Comparison of ENCODE assay signal across 19 mouse cellular contexts in the genomic region with DNA sequence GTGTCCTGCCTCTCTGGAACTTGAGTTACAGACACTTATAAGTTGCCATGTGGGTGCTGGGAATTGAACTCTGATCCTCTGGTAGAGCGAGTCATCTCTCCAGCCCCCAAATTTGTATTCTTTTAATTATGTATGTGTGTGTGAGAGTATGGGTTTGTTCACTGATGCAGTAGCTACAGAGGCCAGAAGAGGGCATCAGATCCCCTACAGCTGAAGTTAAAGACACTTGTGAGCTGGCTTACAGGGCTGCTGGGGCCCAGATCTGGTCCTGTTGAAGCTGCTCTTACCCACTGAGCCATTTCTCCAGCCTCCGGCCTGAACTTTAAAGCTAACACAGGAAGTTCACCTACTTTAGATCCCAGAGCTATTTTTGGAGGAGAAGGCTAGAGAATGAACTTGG. TPM values are rescaled to one million over a fixed set of nuclear protein-coding genes. Genes with fewer than 3 reads are reported as not detected.
DNase-seq lines count a peak whose midpoint lies in the region; ATAC-seq and TF ChIP-seq lines count a peak whose summit lies in the region.
"Had no signal": no experiment of that assay in that cellular context is flagged by ENCODE, and none has a peak within 500 bp of the region (broad histone marks: within the 10 kb centered on the region; RNA-seq: fewer than 3 reads in every experiment).

No protein-coding gene starts in this region.

- H3K36me3 ChIP-seq in E14TG2a.4 (ENCODE audit: insufficient read depth, low read length), result no peaks in the 10 kb centered on the region
- H3K36me3 ChIP-seq: G1E; liver, embryonic 13.5 days; neural tube, embryonic 13.5 days had no signal

- H3K27me3 ChIP-seq in E14TG2a.4 (ENCODE audit: insufficient read depth, low read length), result no peaks in the 10 kb centered on the region
- H3K27me3 ChIP-seq: liver, embryonic 13.5 days; neural tube, embryonic 13.5 days had no signal

- no peak for TF ChIP-seq POLR2A in brain, embryonic 14.5 days (IDR thresholded peaks at IDR 0.05; ENCODE audit: borderline replicate concordance, extremely low read depth, insufficient read depth, insufficient read length, poor library complexity, severe bottlenecking)

- peaks cover 67% of the 10 kb centered on the region for H3K4me1 ChIP-seq in E14TG2a.4 (replicated peaks; ENCODE audit: low read depth, low read length)
- H3K4me1 ChIP-seq: neural tube, embryonic 13.5 days had no signal

- H3K9me3 ChIP-seq in E14TG2a.4 (ENCODE audit: low read length), result no peaks in the 10 kb centered on the region
- H3K9me3 ChIP-seq: G1E; liver, embryonic 13.5 days; neural tube, embryonic 13.5 days had no signal

- TF ChIP-seq CTCF in layer of hippocampus, adult 2 months (conservative IDR thresholded peaks at IDR 0.05), result peak; percentile 38
- peak; percentile 43 for TF ChIP-seq CTCF in E14TG2a.4 (conservative IDR thresholded peaks at IDR 0.05; ENCODE audit: low read length)
- peak; percentile 9; the same call in 1 of the 2 replicates for TF ChIP-seq CTCF in brain, embryonic 14.5 days (IDR thresholded peaks at IDR 0.05; ENCODE audit: borderline replicate concordance, extremely low read depth, insufficient read depth, insufficient read length)

- no peak overlapping the region for H3K27ac ChIP-seq in layer of hippocampus, adult 2 months
- H3K27ac ChIP-seq: liver, embryonic 13.5 days; neural tube, embryonic 13.5 days had no signal

- ATAC-seq in monocyte, adult 5-6 weeks (replicated peaks; ENCODE audit: insufficient number of reproducible peaks, low FRiP score, low TSS enrichment, poor library complexity, severe bottlenecking), result no peak
- ATAC-seq: activated CD4-positive, CD25-positive, alpha-beta regulatory T cell, adult 4 months; midbrain, embryonic 16.5 days had no signal

- no peak for DNase-seq in layer of hippocampus, adult 2 months (ENCODE audit: low spot score in 2 of 2)
- DNase-seq in layer of hippocampus, postnatal 25 days (ENCODE audit: extremely low spot score in 1 of 2, low spot score in 1 of 2), result no peak
- DNase-seq in 416B (ENCODE audit: low read depth), result peak; percentile 68
- DNase-seq in brain, embryonic 14.5 days (ENCODE audit: low read depth), result no peak
- DNase-seq in right cerebral cortex, postnatal 25 days, result no peak
- DNase-seq in urinary bladder, postnatal 4 days (ENCODE audit: low spot score in 2 of 2), result no peak
- DNase-seq: adrenal gland, postnatal 25 days; gastrocnemius, postnatal 36 days; layer of hippocampus, postnatal 36 days; left cerebral cortex, postnatal 4 days; liver, embryonic 13.5 days; lung, postnatal 36 days; thymus, postnatal 14 days had no signal

- H3K4me3 ChIP-seq in layer of hippocampus, adult 2 months, result no peak overlapping the region
- no peak overlapping the region for H3K4me3 ChIP-seq in E14TG2a.4 (replicated peaks; ENCODE audit: low read length)
- H3K4me3 ChIP-seq: liver, embryonic 13.5 days; neural tube, embryonic 13.5 days had no signal

RNA-seq across cellular contexts. Expression of gene Rps6ka1, which starts 14.9 kb away (rescaled TPM):
- 10 to 100 TPM in 1 of 2 experiments, 1 to 10 TPM in 1; 8.6 to 11.9 TPM for total RNA-seq in layer of hippocampus, adult 2 months (2021)
- total RNA-seq in layer of hippocampus, postnatal 25 days (2021), result 10 to 100 TPM; 11.4 to 12.7 TPM
- 15.8 and 20.1 TPM in 2 replicates for polyA plus RNA-seq in brain, embryonic 14.5 days (2012; rRNA removed)
- total RNA-seq in monocyte, adult 5-6 weeks (2017), result 122 to 151 TPM (median 138 TPM) in 3 replicates
